Mouse (Mus musculus): ENCODE results near the gene Arid5b. TPM values are rescaled to one million over a fixed set of nuclear protein-coding genes. Genes with fewer than 3 reads are reported as not detected.
A peak's percentile ranks its signal among the peaks of the same experiment; 100 is the strongest.

Arid5b gene
- total RNA-seq, 4 experiments from 2014 or later: 25.3 to 27.5 (median 26.4) TPM

GRCm38 (mm10) chr10:68203322-68203721, 75.2 kb downstream of the Arid5b start:
- no peak for DNase-seq (ENCODE audit: low spot score in 2 of 2)

GRCm38 (mm10) chr10:68199440-68199839, 79.1 kb downstream of the Arid5b start:
- no peak for DNase-seq (ENCODE audit: low spot score in 2 of 2)

- DNase-seq (ENCODE audit: low spot score in 2 of 2): no peak
Measured at GRCm38 (mm10) chr10:68196324-68196723, 82.2 kb downstream of the Arid5b start.

- DNase-seq (ENCODE audit: low spot score in 2 of 2): no peak
Measured at GRCm38 (mm10) chr10:68193561-68193960, 85.0 kb downstream of the Arid5b start.

GRCm38 (mm10) chr10:68192824-68193255, 85.7 kb downstream of the Arid5b start:
- DNase-seq (ENCODE audit: low spot score in 2 of 2): no peak

GRCm38 (mm10) chr10:68191691-68192380, 86.7 kb downstream of the Arid5b start:
- DNase-seq (ENCODE audit: low spot score in 2 of 2): peak; percentile 23 to 56

- no peak for DNase-seq (ENCODE audit: low spot score in 2 of 2)
Measured at GRCm38 (mm10) chr10:68191146-68191545, 87.4 kb downstream of the Arid5b start.

GRCm38 (mm10) chr10:68189847-68190246, 88.7 kb downstream of the Arid5b start:
- DNase-seq (ENCODE audit: low spot score in 2 of 2): no peak

- DNase-seq (ENCODE audit: low spot score in 2 of 2): no peak
Measured at GRCm38 (mm10) chr10:68183096-68183495, 95.4 kb downstream of the Arid5b start.

- no peak for DNase-seq (ENCODE audit: low spot score in 2 of 2)
Measured at GRCm38 (mm10) chr10:68182266-68182665, 96.3 kb downstream of the Arid5b start.

GRCm38 (mm10) chr10:68181156-68181555, 97.4 kb downstream of the Arid5b start:
- no peak for DNase-seq (ENCODE audit: low spot score in 2 of 2)

GRCm38 (mm10) chr10:68180721-68181120, 97.8 kb downstream of the Arid5b start:
- DNase-seq (ENCODE audit: low spot score in 2 of 2): no peak

- DNase-seq (ENCODE audit: low spot score in 2 of 2): no peak
Measured at GRCm38 (mm10) chr10:68180151-68180550, 98.4 kb downstream of the Arid5b start.

- DNase-seq (ENCODE audit: low spot score in 2 of 2): no peak
Measured at GRCm38 (mm10) chr10:68179741-68180140, 98.8 kb downstream of the Arid5b start.

GRCm38 (mm10) chr10:68179339-68179738, 99.2 kb downstream of the Arid5b start:
- no peak for DNase-seq (ENCODE audit: low spot score in 2 of 2)

- DNase-seq (ENCODE audit: low spot score in 2 of 2): no peak
Measured at GRCm38 (mm10) chr10:68177697-68178485, 100.6 kb downstream of the Arid5b start.

GRCm38 (mm10) chr10:68175811-68176210, 102.7 kb downstream of the Arid5b start:
- DNase-seq (ENCODE audit: low spot score in 2 of 2): no peak

- no peak for DNase-seq (ENCODE audit: low spot score in 2 of 2)
Measured at GRCm38 (mm10) chr10:68173634-68174033, 104.9 kb downstream of the Arid5b start.

GRCm38 (mm10) chr10:68172906-68173305, 105.6 kb downstream of the Arid5b start:
- DNase-seq (ENCODE audit: low spot score in 2 of 2): no peak

GRCm38 (mm10) chr10:68171974-68172373, 106.6 kb downstream of the Arid5b start:
- DNase-seq (ENCODE audit: low spot score in 2 of 2): no peak

GRCm38 (mm10) chr10:68168613-68169012, 109.9 kb downstream of the Arid5b start:
- DNase-seq (ENCODE audit: low spot score in 2 of 2): no peak

- DNase-seq (ENCODE audit: low spot score in 2 of 2): no peak
Measured at GRCm38 (mm10) chr10:68168141-68168540, 110.4 kb downstream of the Arid5b start.

GRCm38 (mm10) chr10:68167118-68167517, 111.4 kb downstream of the Arid5b start:
- no peak for DNase-seq (ENCODE audit: low spot score in 2 of 2)

All from layer of hippocampus, adult 8-10 months (tissue).